15 mouse cellular contexts compared by ENCODE assay signal in the genomic region with DNA sequence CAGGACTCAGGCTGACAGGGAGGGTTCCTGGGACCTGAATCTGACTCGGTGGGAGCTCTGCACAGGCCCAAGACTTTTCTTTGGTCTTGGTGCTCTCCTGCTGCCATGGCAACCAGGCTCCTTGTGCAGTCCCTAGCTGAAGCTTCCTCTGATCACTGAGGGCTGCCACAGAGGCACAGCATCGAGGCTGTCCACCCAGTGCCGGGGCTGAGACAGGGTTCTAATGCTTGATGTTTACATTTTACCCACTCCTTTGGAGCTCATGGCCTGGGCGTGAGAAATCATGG. TPM values are rescaled to one million over a fixed set of nuclear protein-coding genes. Genes with fewer than 3 reads are reported as not detected.
A peak's percentile ranks its signal among the peaks of the same experiment; 100 is the strongest.
DNase-seq lines count a peak whose midpoint lies in the region; ATAC-seq lines count a peak whose summit lies in the region.
"Had no signal": no experiment of that assay in that cellular context is flagged by ENCODE, and none has a peak within 500 bp of the region (broad histone marks: within the 10 kb centered on the region; RNA-seq: fewer than 3 reads in every experiment).

No protein-coding gene starts in this region.

- no peak overlapping the region for H3K4me3 ChIP-seq in hindbrain, embryonic 12.5 days
- H3K4me3 ChIP-seq in hindbrain, embryonic 16.5 days (ENCODE audit: low read length): no peak overlapping the region
- H3K4me3 ChIP-seq in embryonic facial prominence, embryonic 15.5 days (replicated peaks): no peak overlapping the region
- no peak overlapping the region for H3K4me3 ChIP-seq in midbrain, embryonic 16.5 days (ENCODE audit: low read depth, low read length)
- H3K4me3 ChIP-seq: heart, embryonic 15.5 days; liver, embryonic 15.5 days; neural tube, embryonic 15.5 days had no signal

- DNase-seq in cerebellum, postnatal 10 days: peak; percentile 36 to 48
- no peak for DNase-seq in lung, postnatal 10 days
- no peak for DNase-seq in adrenal gland, postnatal 25 days
- DNase-seq: adrenal gland, adult 8-10 months; kidney, adult 9 months had no signal

- H3K4me1 ChIP-seq in hindbrain, embryonic 12.5 days: peaks cover 83% of the 10 kb centered on the region
- H3K4me1 ChIP-seq in hindbrain, embryonic 16.5 days (ENCODE audit: control insufficient read depth, insufficient read depth, low read depth, low read length): peaks cover 81% of the 10 kb centered on the region
- H3K4me1 ChIP-seq in embryonic facial prominence, embryonic 15.5 days: peaks cover 81% of the 10 kb centered on the region
- peaks cover 69% of the 10 kb centered on the region for H3K4me1 ChIP-seq in midbrain, embryonic 16.5 days (ENCODE audit: control insufficient read depth, insufficient read depth, low read length)

- H3K27me3 ChIP-seq in hindbrain, embryonic 12.5 days: no peaks in the 10 kb centered on the region
- H3K27me3 ChIP-seq in hindbrain, embryonic 16.5 days (replicated peaks; ENCODE audit: control insufficient read depth, insufficient read depth, low read length): no peaks in the 10 kb centered on the region
- no peaks in the 10 kb centered on the region for H3K27me3 ChIP-seq in embryonic facial prominence, embryonic 15.5 days
- H3K27me3 ChIP-seq in midbrain, embryonic 16.5 days (ENCODE audit: control insufficient read depth, insufficient read depth, low read depth, low read length): no peaks in the 10 kb centered on the region
- H3K27me3 ChIP-seq: heart, embryonic 15.5 days; neural tube, embryonic 15.5 days had no signal

- no peak for ATAC-seq in hindbrain, embryonic 12.5 days (ENCODE audit: low FRiP score)
- ATAC-seq in hindbrain, embryonic 16.5 days: no peak
- no peak for ATAC-seq in embryonic facial prominence, embryonic 15.5 days (ENCODE audit: insufficient number of reproducible peaks, low FRiP score, low TSS enrichment, low read depth)
- ATAC-seq in midbrain, embryonic 16.5 days: 0 out of 2 replicates have a peak, but pooled peaks have one; percentile 30
- ATAC-seq in monocyte, adult 5-6 weeks (replicated peaks; ENCODE audit: insufficient number of reproducible peaks, low FRiP score, low TSS enrichment, poor library complexity, severe bottlenecking): no peak

- H3K27ac ChIP-seq in hindbrain, embryonic 12.5 days: peak overlapping the region; percentile 85; the same call in 1 of the 2 replicates
- H3K27ac ChIP-seq in hindbrain, embryonic 16.5 days (ENCODE audit: low read depth, low read length): no peak overlapping the region; the same call in 1 of the 2 replicates
- 0 out of 2 replicates have a peak overlapping the region, but pooled peaks have one; percentile 86 for H3K27ac ChIP-seq in embryonic facial prominence, embryonic 15.5 days (replicated peaks)
- H3K27ac ChIP-seq in midbrain, embryonic 16.5 days (ENCODE audit: low read length): peak overlapping the region; percentile 53
- H3K27ac ChIP-seq: heart, embryonic 15.5 days; liver, embryonic 15.5 days had no signal

- peaks cover 17% of the 10 kb centered on the region for H3K36me3 ChIP-seq in hindbrain, embryonic 12.5 days
- peaks cover 9% of the 10 kb centered on the region for H3K36me3 ChIP-seq in hindbrain, embryonic 16.5 days (ENCODE audit: control insufficient read depth, insufficient read depth, low read length)
- H3K36me3 ChIP-seq in embryonic facial prominence, embryonic 15.5 days: peaks cover 16% of the 10 kb centered on the region
- H3K36me3 ChIP-seq in midbrain, embryonic 16.5 days (ENCODE audit: control insufficient read depth, insufficient read depth, low read length): peaks cover 8% of the 10 kb centered on the region
- H3K36me3 ChIP-seq: G1E; liver, embryonic 15.5 days had no signal

- H3K4me2 ChIP-seq in hindbrain, embryonic 12.5 days (replicated peaks): no peak overlapping the region
- H3K4me2 ChIP-seq in hindbrain, embryonic 16.5 days (ENCODE audit: low read length): no peak overlapping the region
- H3K4me2 ChIP-seq in embryonic facial prominence, embryonic 15.5 days (replicated peaks): no peak overlapping the region
- peak overlapping the region; percentile 17; the same call in 1 of the 2 replicates for H3K4me2 ChIP-seq in midbrain, embryonic 16.5 days (ENCODE audit: low read length)
- H3K4me2 ChIP-seq: heart, embryonic 15.5 days; liver, embryonic 15.5 days; neural tube, embryonic 15.5 days had no signal

- H3K9ac ChIP-seq in hindbrain, embryonic 12.5 days: no peak overlapping the region
- H3K9ac ChIP-seq in hindbrain, embryonic 16.5 days (ENCODE audit: low read depth, low read length): no peak overlapping the region
- H3K9ac ChIP-seq in embryonic facial prominence, embryonic 15.5 days: no peak overlapping the region
- peak overlapping the region; percentile 41; the same call in 1 of the 2 replicates for H3K9ac ChIP-seq in midbrain, embryonic 16.5 days (ENCODE audit: low read depth, low read length)
- H3K9ac ChIP-seq: heart, embryonic 15.5 days; liver, embryonic 15.5 days; neural tube, embryonic 15.5 days had no signal

- 26% methylated on average over 4 of the region's 4 CpGs for WGBS in hindbrain, embryonic 12.5 days
- 26% methylated on average over 4 of the region's 4 CpGs for WGBS in hindbrain, embryonic 16.5 days
- WGBS in embryonic facial prominence, embryonic 15.5 days: 48% methylated on average over 4 of the region's 4 CpGs
- WGBS in midbrain, embryonic 16.5 days: 19% methylated on average over 4 of the region's 4 CpGs

- H3K9me3 ChIP-seq in hindbrain, embryonic 12.5 days (replicated peaks): no peaks in the 10 kb centered on the region
- H3K9me3 ChIP-seq in hindbrain, embryonic 16.5 days (ENCODE audit: control insufficient read depth, low read length): no peaks in the 10 kb centered on the region
- no peaks in the 10 kb centered on the region for H3K9me3 ChIP-seq in embryonic facial prominence, embryonic 15.5 days (replicated peaks)
- no peaks in the 10 kb centered on the region for H3K9me3 ChIP-seq in midbrain, embryonic 16.5 days (replicated peaks; ENCODE audit: control insufficient read depth, low read length, poor library complexity, severe bottlenecking)
- H3K9me3 ChIP-seq: G1E; heart, embryonic 15.5 days; liver, embryonic 15.5 days; neural tube, embryonic 15.5 days had no signal

RNA-seq across cellular contexts. Expression of a gene that starts 24.7 kb away (rescaled TPM):
- 96.7 and 108 TPM in 2 replicates for polyA plus RNA-seq in hindbrain, embryonic 12.5 days (2016; fragmentation: Nextera tagmentation; extraction: Ambion mirVana)
- polyA plus RNA-seq in hindbrain, embryonic 16.5 days (2015; fragmentation: Nextera tagmentation; extraction: Ambion mirVana): 75.0 and 84.9 TPM in 2 replicates
- 69.3 and 70.8 TPM in 2 replicates for polyA plus RNA-seq in embryonic facial prominence, embryonic 15.5 days (2015; fragmentation: Nextera tagmentation; extraction: Ambion mirVana)
- 78.4 and 82.0 TPM in 2 replicates for polyA plus RNA-seq in midbrain, embryonic 16.5 days (2015; fragmentation: Nextera tagmentation; extraction: Ambion mirVana)
- 32.6 and 40.3 TPM in 2 replicates for total RNA-seq in adrenal gland, postnatal 25 days (2021)
- 3.5 to 14.6 TPM (median 9.2 TPM) in 3 replicates for total RNA-seq in monocyte, adult 5-6 weeks (2017)

RNA-seq across cellular contexts. Expression of a gene that starts 25.6 kb away (rescaled TPM):
- polyA plus RNA-seq in hindbrain, embryonic 12.5 days (2016; fragmentation: Nextera tagmentation; extraction: Ambion mirVana): not detected in 2 replicates
- polyA plus RNA-seq in hindbrain, embryonic 16.5 days (2015; fragmentation: Nextera tagmentation; extraction: Ambion mirVana): not detected in 2 replicates
- polyA plus RNA-seq in embryonic facial prominence, embryonic 15.5 days (2015; fragmentation: Nextera tagmentation; extraction: Ambion mirVana): 0.08 TPM in 1 of 2 replicates, not detected in the other
- polyA plus RNA-seq in midbrain, embryonic 16.5 days (2015; fragmentation: Nextera tagmentation; extraction: Ambion mirVana): not detected in 2 replicates
- 0.24 TPM in 1 of 2 replicates, not detected in the other for total RNA-seq in adrenal gland, postnatal 25 days (2021)
- not detected in 3 replicates for total RNA-seq in monocyte, adult 5-6 weeks (2017)
- total RNA-seq: adrenal gland, adult 8-10 months; G1E; megakaryocyte progenitor cell, adult 5-6 weeks had no signal
- polyA plus RNA-seq: G1E had no signal

RNA-seq across cellular contexts. Expression of a gene that starts 31.7 kb away (rescaled TPM):
- 1.8 and 2.8 TPM in 2 replicates for polyA plus RNA-seq in hindbrain, embryonic 12.5 days (2016; fragmentation: Nextera tagmentation; extraction: Ambion mirVana)
- polyA plus RNA-seq in hindbrain, embryonic 16.5 days (2015; fragmentation: Nextera tagmentation; extraction: Ambion mirVana): 2.5 and 2.6 TPM in 2 replicates
- polyA plus RNA-seq in embryonic facial prominence, embryonic 15.5 days (2015; fragmentation: Nextera tagmentation; extraction: Ambion mirVana): 1.7 and 2.2 TPM in 2 replicates
- 2.3 and 3.6 TPM in 2 replicates for polyA plus RNA-seq in midbrain, embryonic 16.5 days (2015; fragmentation: Nextera tagmentation; extraction: Ambion mirVana)
- 3.4 TPM in 1 of 2 replicates, not detected in the other for total RNA-seq in adrenal gland, postnatal 25 days (2021)
- total RNA-seq in monocyte, adult 5-6 weeks (2017): not detected in 3 replicates
- total RNA-seq: G1E; megakaryocyte progenitor cell, adult 5-6 weeks had no signal
- polyA plus RNA-seq: G1E had no signal

RNA-seq across cellular contexts. Expression of a gene that starts 40.9 kb away (rescaled TPM):
- polyA plus RNA-seq in hindbrain, embryonic 12.5 days (2016; fragmentation: Nextera tagmentation; extraction: Ambion mirVana): 0.67 and 0.72 TPM in 2 replicates
- 1.7 and 2.0 TPM in 2 replicates for polyA plus RNA-seq in hindbrain, embryonic 16.5 days (2015; fragmentation: Nextera tagmentation; extraction: Ambion mirVana)
- 0.95 and 1.2 TPM in 2 replicates for polyA plus RNA-seq in embryonic facial prominence, embryonic 15.5 days (2015; fragmentation: Nextera tagmentation; extraction: Ambion mirVana)
- 1.1 and 1.2 TPM in 2 replicates for polyA plus RNA-seq in midbrain, embryonic 16.5 days (2015; fragmentation: Nextera tagmentation; extraction: Ambion mirVana)
- total RNA-seq in adrenal gland, postnatal 25 days (2021): 2.1 and 3.2 TPM in 2 replicates
- total RNA-seq in monocyte, adult 5-6 weeks (2017): 0.76 to 1.8 TPM in 2 of 3 replicates, not detected in the other
- total RNA-seq: G1E; megakaryocyte progenitor cell, adult 5-6 weeks had no signal
- polyA plus RNA-seq: G1E had no signal

RNA-seq across cellular contexts. Expression of a gene that starts 46.0 kb away (rescaled TPM):
- 50.0 and 50.5 TPM in 2 replicates for polyA plus RNA-seq in hindbrain, embryonic 12.5 days (2016; fragmentation: Nextera tagmentation; extraction: Ambion mirVana)
- polyA plus RNA-seq in hindbrain, embryonic 16.5 days (2015; fragmentation: Nextera tagmentation; extraction: Ambion mirVana): 39.5 and 44.1 TPM in 2 replicates
- 45.9 and 47.7 TPM in 2 replicates for polyA plus RNA-seq in embryonic facial prominence, embryonic 15.5 days (2015; fragmentation: Nextera tagmentation; extraction: Ambion mirVana)
- 42.3 and 46.3 TPM in 2 replicates for polyA plus RNA-seq in midbrain, embryonic 16.5 days (2015; fragmentation: Nextera tagmentation; extraction: Ambion mirVana)
- 22.3 and 24.4 TPM in 2 replicates for total RNA-seq in adrenal gland, postnatal 25 days (2021)
- 5.6 to 17.7 TPM (median 9.1 TPM) in 3 replicates for total RNA-seq in monocyte, adult 5-6 weeks (2017)

Comparison
In these comparisons a context has a peak if more than half of its experiments do, and no peak if none do; other contexts are left out.
1. DNase-seq: peak in cerebellum, postnatal 10 days (2 of 2); none in lung, postnatal 10 days (single experiment) and adrenal gland, postnatal 25 days (single experiment).